Mouse (Mus musculus): ENCODE measurements at regions not wholly inside any gene's neighbourhood (a gene's known extent, or its start where the extent isn't known, plus 50 kb on each side); places are given as distances from the start of the nearest gene placed in this dataset.
A peak's percentile ranks its signal among the peaks of the same experiment; 100 is the strongest.

DNA sequence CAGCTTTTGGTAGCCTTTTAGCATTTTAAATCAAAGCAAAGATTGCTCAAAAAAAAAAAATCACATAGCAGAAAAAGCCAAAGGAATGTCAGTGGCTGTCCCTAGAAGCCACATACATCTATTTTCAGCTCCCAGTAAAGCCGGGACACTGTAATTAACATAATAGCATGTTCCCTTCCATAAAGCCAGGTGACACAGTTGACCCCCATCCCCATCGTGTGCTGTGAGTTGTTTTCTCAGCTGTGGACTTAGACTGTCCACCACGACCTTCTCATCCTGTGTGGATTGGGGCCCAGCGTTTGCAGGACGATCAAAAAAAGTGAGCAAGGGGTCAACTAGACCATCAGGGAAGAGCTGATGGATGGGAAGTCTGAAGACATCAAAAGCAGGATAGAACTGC, 78.9 kb upstream of the Ctnnb1 start:
- ATAC-seq (ENCODE audit: low read depth) (peak; percentile 32; the same call in 1 of the 2 replicates), DNase-seq (ENCODE audit: low spot score) (peak; percentile 57)
- Histone ChIP-seq H3K9me3 (ENCODE audit: control insufficient read depth, low read length) (no peaks in the 10 kb centered on the region), H3K9ac (ENCODE audit: low read depth, low read length) (no peak overlapping the region), H3K27ac (replicated peaks; ENCODE audit: low read depth, low read length) (no peak overlapping the region), H3K4me1 (ENCODE audit: control insufficient read depth, insufficient read depth, low read length) (peaks cover 9% of the 10 kb centered on the region), H3K4me2 (ENCODE audit: low read depth, low read length) (no peak overlapping the region), H3K4me3 (ENCODE audit: low read depth, low read length) (no peak overlapping the region), H3K36me3 (ENCODE audit: control insufficient read depth, insufficient read depth, low read length) (no peaks in the 10 kb centered on the region), H3K27me3 (replicated peaks; ENCODE audit: control insufficient read depth, insufficient read depth, low read length) (no peaks in the 10 kb centered on the region)
- WGBS = 41% methylated on average over 5 of the region's 5 CpGs

GRCm38 (mm10) chr9:120851914-120852313, 77.1 kb upstream of the Ctnnb1 start:
- H3K4me1 ChIP-seq (ENCODE audit: control insufficient read depth, insufficient read depth, low read length) = peaks cover 9% of the 10 kb centered on the region
- no peak overlapping the region for H3K9ac ChIP-seq (ENCODE audit: low read depth, low read length)
- WGBS = 81% methylated on average over 5 of the region's 5 CpGs
- H3K27me3 ChIP-seq (replicated peaks; ENCODE audit: control insufficient read depth, insufficient read depth, low read length) = no peaks in the 10 kb centered on the region
- no peak overlapping the region for H3K4me2 ChIP-seq (ENCODE audit: low read depth, low read length)
- no peaks in the 10 kb centered on the region for H3K9me3 ChIP-seq (ENCODE audit: control insufficient read depth, low read length)
- ATAC-seq (ENCODE audit: low read depth) (no peak), DNase-seq (ENCODE audit: low spot score) (no peak)
- H3K4me3 ChIP-seq (ENCODE audit: low read depth, low read length) = no peak overlapping the region
- H3K36me3 ChIP-seq (ENCODE audit: control insufficient read depth, insufficient read depth, low read length) = no peaks in the 10 kb centered on the region
- no peak overlapping the region for H3K27ac ChIP-seq (replicated peaks; ENCODE audit: low read depth, low read length)

GRCm38 (mm10) chr9:120852572-120852971, 76.4 kb upstream of the Ctnnb1 start:
- Histone ChIP-seq H3K27ac (replicated peaks; ENCODE audit: low read depth, low read length) (no peak overlapping the region), H3K4me1 (ENCODE audit: control insufficient read depth, insufficient read depth, low read length) (peaks cover 9% of the 10 kb centered on the region), H3K4me2 (ENCODE audit: low read depth, low read length) (no peak overlapping the region), H3K9ac (ENCODE audit: low read depth, low read length) (no peak overlapping the region), H3K27me3 (replicated peaks; ENCODE audit: control insufficient read depth, insufficient read depth, low read length) (no peaks in the 10 kb centered on the region), H3K4me3 (ENCODE audit: low read depth, low read length) (no peak overlapping the region), H3K36me3 (ENCODE audit: control insufficient read depth, insufficient read depth, low read length) (no peaks in the 10 kb centered on the region), H3K9me3 (ENCODE audit: control insufficient read depth, low read length) (no peaks in the 10 kb centered on the region)
- WGBS = 68% methylated on average over 6 of the region's 6 CpGs
- peak; percentile 44 for DNase-seq (ENCODE audit: low spot score)
- ATAC-seq (ENCODE audit: low read depth) = no peak

GRCm38 (mm10) chr9:120853032-120853597, 75.9 kb upstream of the Ctnnb1 start:
- ATAC-seq (ENCODE audit: low read depth) (no peak), DNase-seq (ENCODE audit: low spot score) (no peak)
- H3K27me3 ChIP-seq (replicated peaks; ENCODE audit: control insufficient read depth, insufficient read depth, low read length) = no peaks in the 10 kb centered on the region
- no peak overlapping the region for H3K27ac ChIP-seq (replicated peaks; ENCODE audit: low read depth, low read length)
- no peak overlapping the region for H3K4me3 ChIP-seq (ENCODE audit: low read depth, low read length)
- no peaks in the 10 kb centered on the region for H3K9me3 ChIP-seq (ENCODE audit: control insufficient read depth, low read length)
- H3K4me2 ChIP-seq (ENCODE audit: low read depth, low read length) = no peak overlapping the region
- peaks cover 9% of the 10 kb centered on the region for H3K4me1 ChIP-seq (ENCODE audit: control insufficient read depth, insufficient read depth, low read length)
- H3K36me3 ChIP-seq (ENCODE audit: control insufficient read depth, insufficient read depth, low read length) = no peaks in the 10 kb centered on the region
- 84% methylated on average over 8 of the region's 8 CpGs for WGBS
- H3K9ac ChIP-seq (ENCODE audit: low read depth, low read length) = no peak overlapping the region

GRCm38 (mm10) chr9:120854351-120854750, 74.7 kb upstream of the Ctnnb1 start:
- Histone ChIP-seq H3K4me1 (ENCODE audit: control insufficient read depth, insufficient read depth, low read length) (peaks cover 9% of the 10 kb centered on the region), H3K4me3 (ENCODE audit: low read depth, low read length) (no peak overlapping the region), H3K4me2 (ENCODE audit: low read depth, low read length) (no peak overlapping the region), H3K9me3 (ENCODE audit: control insufficient read depth, low read length) (no peaks in the 10 kb centered on the region), H3K36me3 (ENCODE audit: control insufficient read depth, insufficient read depth, low read length) (no peaks in the 10 kb centered on the region), H3K9ac (ENCODE audit: low read depth, low read length) (0 out of 2 replicates have a peak overlapping the region, but pooled peaks have one; percentile 11), H3K27me3 (replicated peaks; ENCODE audit: control insufficient read depth, insufficient read depth, low read length) (no peaks in the 10 kb centered on the region), H3K27ac (replicated peaks; ENCODE audit: low read depth, low read length) (no peak overlapping the region)
- ATAC-seq (ENCODE audit: low read depth) = no peak
- peak; percentile 53 for DNase-seq (ENCODE audit: low spot score)
- WGBS = 51% methylated on average over 7 of the region's 7 CpGs

- H3K27me3 ChIP-seq (replicated peaks; ENCODE audit: control insufficient read depth, insufficient read depth, low read length) = no peaks in the 10 kb centered on the region
- H3K4me3 ChIP-seq (ENCODE audit: low read depth, low read length) = no peak overlapping the region
- no peaks in the 10 kb centered on the region for H3K36me3 ChIP-seq (ENCODE audit: control insufficient read depth, insufficient read depth, low read length)
- H3K27ac ChIP-seq (replicated peaks; ENCODE audit: low read depth, low read length) = no peak overlapping the region
- WGBS = 48% methylated on average over 3 of the region's 3 CpGs
- DNase-seq (ENCODE audit: low spot score) (peak; percentile 73), ATAC-seq (ENCODE audit: low read depth) (peak; percentile 35; the same call in 1 of the 2 replicates)
- H3K9ac ChIP-seq (ENCODE audit: low read depth, low read length) = no peak overlapping the region
- peaks cover 9% of the 10 kb centered on the region for H3K4me1 ChIP-seq (ENCODE audit: control insufficient read depth, insufficient read depth, low read length)
- no peaks in the 10 kb centered on the region for H3K9me3 ChIP-seq (ENCODE audit: control insufficient read depth, low read length)
- H3K4me2 ChIP-seq (ENCODE audit: low read depth, low read length) = no peak overlapping the region
Measured at GRCm38 (mm10) chr9:120855293-120856050, 73.5 kb upstream of the Ctnnb1 start.

DNA sequence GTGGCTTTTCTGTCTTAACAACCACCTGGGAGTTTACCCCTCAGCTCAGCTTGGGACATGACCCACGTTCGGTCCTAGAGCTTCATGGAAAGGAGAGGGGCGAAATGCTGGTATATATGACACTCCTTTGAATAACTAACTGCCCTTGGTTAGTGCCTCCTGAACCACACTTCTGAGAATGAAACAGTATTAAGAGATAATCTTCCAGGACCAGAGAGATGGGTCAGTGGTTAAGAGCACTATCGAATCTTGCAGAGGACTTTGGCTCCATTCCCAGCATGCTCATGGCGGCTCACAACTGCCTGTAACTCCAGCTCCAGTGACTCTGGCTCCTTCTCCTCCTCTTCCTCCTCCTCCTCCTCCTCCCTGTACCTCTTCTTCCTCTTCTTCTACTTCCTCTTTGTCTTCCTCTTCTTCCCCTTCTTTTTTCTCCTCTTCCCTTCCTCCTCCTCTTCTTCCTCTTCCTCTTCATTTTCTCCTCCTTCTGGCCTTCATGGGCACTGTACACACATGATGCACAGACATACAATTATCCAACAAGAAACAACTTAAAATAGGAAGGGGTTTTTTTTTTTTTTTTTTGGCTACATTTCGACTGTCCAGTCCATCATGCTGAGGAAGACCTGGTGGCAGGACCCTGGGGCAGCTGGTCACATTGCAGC, 71.0 kb upstream of the Ctnnb1 start:
- no peak overlapping the region for H3K4me3 ChIP-seq (ENCODE audit: low read depth, low read length)
- H3K9ac ChIP-seq (ENCODE audit: low read depth, low read length) = no peak overlapping the region
- H3K27me3 ChIP-seq (replicated peaks; ENCODE audit: control insufficient read depth, insufficient read depth, low read length) = no peaks in the 10 kb centered on the region
- H3K4me1 ChIP-seq (ENCODE audit: control insufficient read depth, insufficient read depth, low read length) = peaks cover 16% of the 10 kb centered on the region
- DNase-seq (ENCODE audit: low spot score) = no peak
- no peak overlapping the region for H3K27ac ChIP-seq (replicated peaks; ENCODE audit: low read depth, low read length)
- WGBS = 89% methylated on average over 6 of the region's 6 CpGs
- no peaks in the 10 kb centered on the region for H3K36me3 ChIP-seq (ENCODE audit: control insufficient read depth, insufficient read depth, low read length)
- ATAC-seq (ENCODE audit: low read depth) = no peak
- no peaks in the 10 kb centered on the region for H3K9me3 ChIP-seq (ENCODE audit: control insufficient read depth, low read length)
- no peak overlapping the region for H3K4me2 ChIP-seq (ENCODE audit: low read depth, low read length)

- H3K4me2 ChIP-seq (ENCODE audit: low read depth, low read length) = no peak overlapping the region
- H3K9me3 ChIP-seq (ENCODE audit: control insufficient read depth, low read length) = no peaks in the 10 kb centered on the region
- H3K9ac ChIP-seq (ENCODE audit: low read depth, low read length) = no peak overlapping the region
- peaks cover 15% of the 10 kb centered on the region for H3K4me1 ChIP-seq (ENCODE audit: control insufficient read depth, insufficient read depth, low read length)
- 55% methylated on average over 8 of the region's 8 CpGs for WGBS
- no peak overlapping the region for H3K27ac ChIP-seq (replicated peaks; ENCODE audit: low read depth, low read length)
- H3K36me3 ChIP-seq (ENCODE audit: control insufficient read depth, insufficient read depth, low read length) = no peaks in the 10 kb centered on the region
- DNase-seq (ENCODE audit: low spot score) (no peak), ATAC-seq (ENCODE audit: low read depth) (no peak)
- H3K4me3 ChIP-seq (ENCODE audit: low read depth, low read length) = no peak overlapping the region
- no peaks in the 10 kb centered on the region for H3K27me3 ChIP-seq (replicated peaks; ENCODE audit: control insufficient read depth, insufficient read depth, low read length)
Measured at GRCm38 (mm10) chr9:120860969-120861595, 67.9 kb upstream of the Ctnnb1 start.
